Mouse (Mus musculus) stomach, postnatal 0 days (tissue): ENCODE data around the gene Xlr5a.

Source experiments
- CTCF ChIP-seq: IDR thresholded peaks from 2 replicates; pipeline ENCODE4 v1.5.1; 2016; ENCODE audit warnings: antibody characterized with exemption, low read depth, mild to moderate bottlenecking, moderate library complexity
- EP300 ChIP-seq: optimal IDR thresholded peaks from 2 replicates; pipeline ENCODE3; 2016; ENCODE audit warnings: antibody characterized with exemption

DNA sequence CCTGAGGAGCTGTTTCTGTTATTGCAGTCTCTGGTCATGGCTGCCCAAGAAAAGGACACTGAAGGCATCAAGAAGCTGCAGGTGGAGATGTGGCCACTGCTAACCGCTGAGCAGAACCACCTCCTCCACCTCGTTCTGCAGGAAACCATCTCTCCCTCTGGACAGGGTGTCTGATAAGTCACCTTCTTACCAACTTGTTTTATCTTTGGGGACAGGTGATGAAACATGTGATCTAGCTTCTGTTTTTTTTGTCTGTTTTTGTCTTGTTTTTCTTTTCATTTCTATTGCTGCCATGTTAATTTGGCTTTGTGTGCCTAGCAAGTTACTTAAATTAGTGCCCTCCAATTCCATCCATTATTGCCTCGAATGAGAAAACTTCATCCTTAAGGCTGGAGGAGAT is 63.5 kb downstream of the Xlr5a start:
- no peak for TF ChIP-seq CTCF
- no peak for TF ChIP-seq EP300
